Mouse (Mus musculus): ENCODE results near the gene Rasal2. TPM values are rescaled to one million over a fixed set of nuclear protein-coding genes. Genes with fewer than 3 reads are reported as not detected.

Gene Rasal2
- polyA plus RNA-seq, 1 experiment from 2014 or later = 45.5 TPM

- Histone ChIP-seq H3K4me1 (replicated peaks; ENCODE audit: control insufficient read depth, insufficient read depth, low read length) (peaks cover 12% of the 10 kb centered on the region; the same call in 1 of the 2 replicates), H3K27me3 (ENCODE audit: control insufficient read depth, insufficient read depth, low read length) (no peaks in the 10 kb centered on the region), H3K36me3 (replicated peaks; ENCODE audit: control insufficient read depth, insufficient read depth) (no peaks in the 10 kb centered on the region), H3K4me2 (replicated peaks) (peak overlapping the region; percentile 44), H3K9me3 (ENCODE audit: control insufficient read depth, low read length) (no peaks in the 10 kb centered on the region), H3K9ac (no peak overlapping the region), H3K27ac (no peak overlapping the region), H3K4me3 (replicated peaks; ENCODE audit: low read length) (peak overlapping the region; percentile 11)
- ATAC-seq (ENCODE audit: low FRiP score) = no peak
- WGBS = 10% methylated on average over 21 of the region's 21 CpGs
- DNase-seq (ENCODE audit: low spot score) = no peak
Measured at GRCm38 (mm10) chr1:157449981-157450636, 37.7 kb upstream of the Rasal2 start.

- peak overlapping the region; percentile 11 for H3K4me3 ChIP-seq (replicated peaks; ENCODE audit: low read length)
- H3K9ac ChIP-seq = no peak overlapping the region
- no peak for DNase-seq (ENCODE audit: low spot score)
- peak overlapping the region; percentile 44 for H3K4me2 ChIP-seq (replicated peaks)
- H3K4me1 ChIP-seq (replicated peaks; ENCODE audit: control insufficient read depth, insufficient read depth, low read length) = peaks cover 12% of the 10 kb centered on the region; the same call in 1 of the 2 replicates
- no peak for ATAC-seq (ENCODE audit: low FRiP score)
- H3K36me3 ChIP-seq (replicated peaks; ENCODE audit: control insufficient read depth, insufficient read depth) = no peaks in the 10 kb centered on the region
- no peaks in the 10 kb centered on the region for H3K9me3 ChIP-seq (ENCODE audit: control insufficient read depth, low read length)
- no peaks in the 10 kb centered on the region for H3K27me3 ChIP-seq (ENCODE audit: control insufficient read depth, insufficient read depth, low read length)
- WGBS = 13% methylated on average over 10 of the region's 10 CpGs
- no peak overlapping the region for H3K27ac ChIP-seq
Measured at GRCm38 (mm10) chr1:157449532-157449931, 37.1 kb upstream of the Rasal2 start.

GRCm38 (mm10) chr1:157448805-157449188 is 36.4 kb upstream of the Rasal2 start:
- Histone ChIP-seq H3K9me3 (ENCODE audit: control insufficient read depth, low read length) (no peaks in the 10 kb centered on the region), H3K4me1 (replicated peaks; ENCODE audit: control insufficient read depth, insufficient read depth, low read length) (peaks cover 18% of the 10 kb centered on the region; the same call in 1 of the 2 replicates), H3K27ac (no peak overlapping the region), H3K27me3 (ENCODE audit: control insufficient read depth, insufficient read depth, low read length) (no peaks in the 10 kb centered on the region), H3K9ac (no peak overlapping the region), H3K36me3 (replicated peaks; ENCODE audit: control insufficient read depth, insufficient read depth) (no peaks in the 10 kb centered on the region), H3K4me3 (replicated peaks; ENCODE audit: low read length) (no peak overlapping the region), H3K4me2 (replicated peaks) (no peak overlapping the region)
- DNase-seq (ENCODE audit: low spot score) (no peak), ATAC-seq (ENCODE audit: low FRiP score) (no peak)
- WGBS = 78% methylated on average over 5 of the region's 5 CpGs

GRCm38 (mm10) chr1:157448164-157448804 is 35.9 kb upstream of the Rasal2 start:
- H3K9ac ChIP-seq = no peak overlapping the region
- ATAC-seq (ENCODE audit: low FRiP score) (no peak), DNase-seq (ENCODE audit: low spot score) (no peak)
- H3K9me3 ChIP-seq (ENCODE audit: control insufficient read depth, low read length) = no peaks in the 10 kb centered on the region
- H3K36me3 ChIP-seq (replicated peaks; ENCODE audit: control insufficient read depth, insufficient read depth) = no peaks in the 10 kb centered on the region
- WGBS = 33% methylated on average over 7 of the region's 7 CpGs
- peaks cover 23% of the 10 kb centered on the region for H3K4me1 ChIP-seq (replicated peaks; ENCODE audit: control insufficient read depth, insufficient read depth, low read length)
- H3K27me3 ChIP-seq (ENCODE audit: control insufficient read depth, insufficient read depth, low read length) = no peaks in the 10 kb centered on the region
- H3K4me2 ChIP-seq (replicated peaks) = no peak overlapping the region
- H3K27ac ChIP-seq = no peak overlapping the region
- no peak overlapping the region for H3K4me3 ChIP-seq (replicated peaks; ENCODE audit: low read length)

- Histone ChIP-seq H3K36me3 (replicated peaks; ENCODE audit: control insufficient read depth, insufficient read depth) (no peaks in the 10 kb centered on the region), H3K27me3 (ENCODE audit: control insufficient read depth, insufficient read depth, low read length) (no peaks in the 10 kb centered on the region), H3K9me3 (ENCODE audit: control insufficient read depth, low read length) (no peaks in the 10 kb centered on the region), H3K4me1 (replicated peaks; ENCODE audit: control insufficient read depth, insufficient read depth, low read length) (peaks cover 24% of the 10 kb centered on the region), H3K4me3 (replicated peaks; ENCODE audit: low read length) (no peak overlapping the region), H3K9ac (no peak overlapping the region), H3K27ac (no peak overlapping the region), H3K4me2 (replicated peaks) (no peak overlapping the region)
- no peak for DNase-seq (ENCODE audit: low spot score)
- no peak for ATAC-seq (ENCODE audit: low FRiP score)
- 29% methylated on average over 4 of the region's 4 CpGs for WGBS
Measured at GRCm38 (mm10) chr1:157447142-157447541, 34.7 kb upstream of the Rasal2 start.

GRCm38 (mm10) chr1:157446325-157446724 is 33.9 kb upstream of the Rasal2 start:
- H3K4me3 ChIP-seq (replicated peaks; ENCODE audit: low read length) = no peak overlapping the region
- H3K9me3 ChIP-seq (ENCODE audit: control insufficient read depth, low read length) = no peaks in the 10 kb centered on the region
- H3K27ac ChIP-seq = no peak overlapping the region
- no peaks in the 10 kb centered on the region for H3K36me3 ChIP-seq (replicated peaks; ENCODE audit: control insufficient read depth, insufficient read depth)
- no peak overlapping the region for H3K4me2 ChIP-seq (replicated peaks)
- H3K9ac ChIP-seq = no peak overlapping the region
- peaks cover 24% of the 10 kb centered on the region for H3K4me1 ChIP-seq (replicated peaks; ENCODE audit: control insufficient read depth, insufficient read depth, low read length)
- ATAC-seq (ENCODE audit: low FRiP score) = 0 out of 2 replicates have a peak, but pooled peaks have one; percentile 19
- no peak for DNase-seq (ENCODE audit: low spot score)
- WGBS = 70% methylated on average over 7 of the region's 7 CpGs
- no peaks in the 10 kb centered on the region for H3K27me3 ChIP-seq (ENCODE audit: control insufficient read depth, insufficient read depth, low read length)

GRCm38 (mm10) chr1:157445398-157445910 is 33.1 kb upstream of the Rasal2 start:
- 91% methylated on average over 6 of the region's 6 CpGs for WGBS
- H3K4me3 ChIP-seq (replicated peaks; ENCODE audit: low read length) = no peak overlapping the region
- no peak overlapping the region for H3K9ac ChIP-seq
- DNase-seq (ENCODE audit: low spot score) = no peak
- no peak for ATAC-seq (ENCODE audit: low FRiP score)
- H3K9me3 ChIP-seq (ENCODE audit: control insufficient read depth, low read length) = no peaks in the 10 kb centered on the region
- no peaks in the 10 kb centered on the region for H3K36me3 ChIP-seq (replicated peaks; ENCODE audit: control insufficient read depth, insufficient read depth)
- peaks cover 25% of the 10 kb centered on the region for H3K4me1 ChIP-seq (replicated peaks; ENCODE audit: control insufficient read depth, insufficient read depth, low read length)
- H3K27ac ChIP-seq = no peak overlapping the region
- H3K27me3 ChIP-seq (ENCODE audit: control insufficient read depth, insufficient read depth, low read length) = no peaks in the 10 kb centered on the region
- no peak overlapping the region for H3K4me2 ChIP-seq (replicated peaks)

GRCm38 (mm10) chr1:157444632-157445300 is 32.4 kb upstream of the Rasal2 start:
- ATAC-seq (ENCODE audit: low FRiP score) = no peak
- H3K4me2 ChIP-seq (replicated peaks) = no peak overlapping the region
- H3K4me1 ChIP-seq (replicated peaks; ENCODE audit: control insufficient read depth, insufficient read depth, low read length) = peaks cover 28% of the 10 kb centered on the region

More at GRCm38 (mm10) chr1:157444632-157445300, 32.4 kb upstream of the Rasal2 start:
- Histone ChIP-seq H3K9me3 (ENCODE audit: control insufficient read depth, low read length) (no peaks in the 10 kb centered on the region), H3K27me3 (ENCODE audit: control insufficient read depth, insufficient read depth, low read length) (no peaks in the 10 kb centered on the region), H3K36me3 (replicated peaks; ENCODE audit: control insufficient read depth, insufficient read depth) (no peaks in the 10 kb centered on the region), H3K27ac (no peak overlapping the region), H3K9ac (no peak overlapping the region), H3K4me3 (replicated peaks; ENCODE audit: low read length) (no peak overlapping the region)
- 67% methylated on average over 13 of the region's 13 CpGs for WGBS
- DNase-seq (ENCODE audit: low spot score) = no peak
